Mouse (Mus musculus): ENCODE results near the gene Ooep. TPM values are rescaled to one million over a fixed set of nuclear protein-coding genes. Genes with fewer than 3 reads are reported as not detected.
"Not testable (repeated sequence)": the region's sequence is repeated elsewhere in the genome, so short reads cannot be mapped to it uniquely, and the experiment has no call there.

Gene Ooep
- total RNA-seq, 2 experiments from 2014 or later, result not detected

- intact Hi-C loops (cut with DNase I), result no loop called here
- DNase-seq (ENCODE audit: low spot score in 2 of 2), result no peak
These were observed 9.2 kb downstream of the Ooep start for GRCm38 (mm10) chr9:78369349-78369748.

- intact Hi-C loops (cut with DNase I), result no loop called here
- no peak for DNase-seq (ENCODE audit: low spot score in 2 of 2)
These were observed 9.7 kb downstream of the Ooep start for GRCm38 (mm10) chr9:78368671-78369293.

- not testable (repeated sequence) for DNase-seq (ENCODE audit: low spot score in 2 of 2)
These were observed 10.6 kb downstream of the Ooep start, which contains the start of gene Dppa5a for GRCm38 (mm10) chr9:78367959-78368358. TSS of gene Dppa5a (minus strand) at chr9:78368177.

GRCm38 (mm10) chr9:78365850-78366544 is 12.5 kb downstream of the Ooep start:
- intact Hi-C loops (cut with DNase I), result no loop called here
- DNase-seq (ENCODE audit: low spot score in 2 of 2), result no peak

More at GRCm38 (mm10) chr9:78367959-78368358, 10.6 kb downstream of the Ooep start, which contains the start of gene Dppa5a:
- intact Hi-C loops (cut with DNase I), result not testable (repeated sequence)

GRCm38 (mm10) chr9:78364701-78365100 is 13.8 kb downstream of the Ooep start:
- intact Hi-C loops (cut with DNase I), result no loop called here
- no peak for DNase-seq (ENCODE audit: low spot score in 2 of 2)

GRCm38 (mm10) chr9:78363374-78363773 is 15.2 kb downstream of the Ooep start:
- no peak for DNase-seq (ENCODE audit: low spot score in 2 of 2)
- intact Hi-C loops (cut with DNase I), result no loop called here

- intact Hi-C loops (cut with DNase I), result no loop called here
These were observed 18.0 kb downstream of the Ooep start for GRCm38 (mm10) chr9:78360484-78360872.

GRCm38 (mm10) chr9:78359750-78360483 is 18.6 kb downstream of the Ooep start:
- intact Hi-C loops (cut with DNase I), result no loop called here

More at GRCm38 (mm10) chr9:78360484-78360872, 18.0 kb downstream of the Ooep start:
- no peak for DNase-seq (ENCODE audit: low spot score in 2 of 2)

GRCm38 (mm10) chr9:78358053-78358452 is 20.5 kb downstream of the Ooep start:
- intact Hi-C loops (cut with DNase I), result no loop called here
- DNase-seq (ENCODE audit: low spot score in 2 of 2), result peak; percentile 12 to 54

More at GRCm38 (mm10) chr9:78359750-78360483, 18.6 kb downstream of the Ooep start:
- no peak for DNase-seq (ENCODE audit: low spot score in 2 of 2)

- intact Hi-C loops (cut with DNase I), result no loop called here
- DNase-seq (ENCODE audit: low spot score in 2 of 2), result no peak
These were observed 22.9 kb downstream of the Ooep start, which contains the start of gene Gsta2 for GRCm38 (mm10) chr9:78355611-78356010. TSS of gene Gsta2 (minus strand) at chr9:78355788.

- DNase-seq (ENCODE audit: low spot score in 2 of 2), result no peak
- intact Hi-C loops (cut with DNase I), result no loop called here
These were observed 23.6 kb downstream of the Ooep start for GRCm38 (mm10) chr9:78354665-78355578.

GRCm38 (mm10) chr9:78351504-78352220 is 26.9 kb downstream of the Ooep start:
- intact Hi-C loops (cut with DNase I), result no loop called here
- DNase-seq (ENCODE audit: low spot score in 2 of 2), result no peak

- intact Hi-C loops (cut with DNase I); DNase-seq (ENCODE audit: low spot score in 2 of 2): not testable (repeated sequence)
These were observed 28.5 kb downstream of the Ooep start for GRCm38 (mm10) chr9:78350007-78350406.

- DNase-seq (ENCODE audit: low spot score in 2 of 2); intact Hi-C loops (cut with DNase I): not testable (repeated sequence)
These were observed 29.4 kb downstream of the Ooep start for GRCm38 (mm10) chr9:78349141-78349540.

- intact Hi-C loops (cut with DNase I); DNase-seq (ENCODE audit: low spot score in 2 of 2): not testable (repeated sequence)
These were observed 30.1 kb downstream of the Ooep start for GRCm38 (mm10) chr9:78348206-78349004.

- no peak for DNase-seq (ENCODE audit: low spot score in 2 of 2)
- intact Hi-C loops (cut with DNase I), result no loop called here
These were observed 31.5 kb downstream of the Ooep start for GRCm38 (mm10) chr9:78347004-78347403.

GRCm38 (mm10) chr9:78345235-78345634 is 33.3 kb downstream of the Ooep start:
- DNase-seq (ENCODE audit: low spot score in 2 of 2); intact Hi-C loops (cut with DNase I): not testable (repeated sequence)

- intact Hi-C loops (cut with DNase I); DNase-seq (ENCODE audit: low spot score in 2 of 2): not testable (repeated sequence)
These were observed 35.5 kb downstream of the Ooep start for GRCm38 (mm10) chr9:78343055-78343454.

Data from left cerebral cortex, postnatal 14 days (tissue).